Mouse (Mus musculus) ES-Bruce4 (cell line): ENCODE data around the gene Dpp6.

ENCODE experiments used
- CTCF ChIP-seq: IDR thresholded peaks from one replicate; pipeline ENCODE4 v1.8.1; 2011; ENCODE audit warnings: low read depth, low read length
- EP300 ChIP-seq: IDR thresholded peaks from 2 replicates; pipeline ENCODE4 v1.6.1; 2011; ENCODE audit warnings: low read depth, low read length; ENCODE audit not compliant: insufficient read depth
- POLR2A ChIP-seq: IDR thresholded peaks from one replicate; pipeline ENCODE4 v1.8.1; 2011; ENCODE audit warnings: low read length; ENCODE audit not compliant: insufficient read depth

DNA sequence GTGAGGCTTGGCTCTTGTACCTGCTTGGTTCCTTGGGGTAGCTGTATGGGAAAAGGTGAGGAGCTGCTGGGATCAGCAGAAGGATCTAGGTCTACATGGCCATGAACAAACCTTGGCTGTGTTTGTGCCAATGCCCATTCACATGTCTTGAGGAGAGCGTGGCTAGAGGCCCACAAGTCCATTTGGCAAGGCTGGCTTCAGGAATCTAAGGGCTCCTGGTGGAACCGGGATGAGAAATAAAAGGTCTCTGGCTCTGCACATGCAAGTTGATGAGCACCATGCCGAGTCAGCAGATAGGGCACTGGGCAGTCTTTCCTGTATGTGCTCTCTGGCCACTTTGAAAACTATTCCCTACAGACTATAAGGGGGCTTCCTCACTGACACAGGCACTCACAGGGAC lies 441.6 kb downstream of the Dpp6 start:
- no peak for TF ChIP-seq POLR2A
- TF ChIP-seq CTCF = no peak
- TF ChIP-seq EP300 = no peak
